Mouse (Mus musculus): ENCODE results near the gene Pnliprp1. TPM values are rescaled to one million over a fixed set of nuclear protein-coding genes. Genes with fewer than 3 reads are reported as not detected.
A peak's percentile ranks its signal among the peaks of the same experiment; 100 is the strongest.

The Pnliprp1 gene
- polyA plus RNA-seq, 1 experiment from 2014 or later = 8.1 TPM

- no peak for ATAC-seq
- Histone ChIP-seq H3K27me3 (replicated peaks; ENCODE audit: insufficient read depth, low read length) (no peaks in the 10 kb centered on the region), H3K36me3 (ENCODE audit: insufficient read depth, low read length) (no peaks in the 10 kb centered on the region), H3K9me3 (ENCODE audit: low read length) (no peaks in the 10 kb centered on the region), H3K4me2 (replicated peaks; ENCODE audit: low read depth, low read length) (no peak overlapping the region), H3K27ac (ENCODE audit: low read length) (no peak overlapping the region), H3K4me1 (ENCODE audit: insufficient read depth, low read depth, low read length) (no peaks in the 10 kb centered on the region), H3K9ac (replicated peaks; ENCODE audit: low read depth) (no peak overlapping the region), H3K4me3 (ENCODE audit: low read depth, low read length) (no peak overlapping the region)
- peak; percentile 28 for DNase-seq (ENCODE audit: low spot score)
- TF ChIP-seq EP300 (IDR thresholded peaks at IDR 0.05) (no peak), CTCF (IDR thresholded peaks at IDR 0.05) (no peak)
- 63% methylated on average over 4 of the region's 4 CpGs for WGBS
Measured at GRCm38 (mm10) chr19:58743736-58744135, 15.0 kb downstream of the Pnliprp1 start.

- no peak for ATAC-seq
- WGBS = 73% methylated on average over 9 of the region's 9 CpGs
Measured at GRCm38 (mm10) chr19:58747498-58748000, 18.9 kb downstream of the Pnliprp1 start.

GRCm38 (mm10) chr19:58750822-58751221 lies 22.1 kb downstream of the Pnliprp1 start:
- 68% methylated on average over 2 of the region's 2 CpGs for WGBS
- no peaks in the 10 kb centered on the region for H3K9me3 ChIP-seq (ENCODE audit: low read length)

More at GRCm38 (mm10) chr19:58747498-58748000, 18.9 kb downstream of the Pnliprp1 start:
- TF ChIP-seq EP300 (IDR thresholded peaks at IDR 0.05) = no peak
- H3K4me2 ChIP-seq (replicated peaks; ENCODE audit: low read depth, low read length) = no peak overlapping the region
- no peaks in the 10 kb centered on the region for H3K36me3 ChIP-seq (ENCODE audit: insufficient read depth, low read length)
- no peak overlapping the region for H3K27ac ChIP-seq (ENCODE audit: low read length)
- H3K27me3 ChIP-seq (replicated peaks; ENCODE audit: insufficient read depth, low read length) = no peaks in the 10 kb centered on the region
- H3K4me3 ChIP-seq (ENCODE audit: low read depth, low read length) = no peak overlapping the region
- H3K4me1 ChIP-seq (ENCODE audit: insufficient read depth, low read depth, low read length) = no peaks in the 10 kb centered on the region
- H3K9me3 ChIP-seq (ENCODE audit: low read length) = no peaks in the 10 kb centered on the region
- no peak overlapping the region for H3K9ac ChIP-seq (replicated peaks; ENCODE audit: low read depth)
- no peak for DNase-seq (ENCODE audit: low spot score)

GRCm38 (mm10) chr19:58751504-58751903 lies 22.8 kb downstream of the Pnliprp1 start:
- H3K4me1 ChIP-seq (ENCODE audit: insufficient read depth, low read depth, low read length) = no peaks in the 10 kb centered on the region
- no peaks in the 10 kb centered on the region for H3K9me3 ChIP-seq (ENCODE audit: low read length)
- no peak overlapping the region for H3K9ac ChIP-seq (replicated peaks; ENCODE audit: low read depth)
- no peaks in the 10 kb centered on the region for H3K36me3 ChIP-seq (ENCODE audit: insufficient read depth, low read length)
- TF ChIP-seq CTCF (IDR thresholded peaks at IDR 0.05) (no peak), EP300 (IDR thresholded peaks at IDR 0.05) (no peak)
- H3K27me3 ChIP-seq (replicated peaks; ENCODE audit: insufficient read depth, low read length) = no peaks in the 10 kb centered on the region
- no peak overlapping the region for H3K4me2 ChIP-seq (replicated peaks; ENCODE audit: low read depth, low read length)
- H3K27ac ChIP-seq (ENCODE audit: low read length) = no peak overlapping the region
- DNase-seq (ENCODE audit: low spot score) = no peak
- H3K4me3 ChIP-seq (ENCODE audit: low read depth, low read length) = no peak overlapping the region
- no peak for ATAC-seq
- 38% methylated on average over 2 of the region's 2 CpGs for WGBS

More at GRCm38 (mm10) chr19:58750822-58751221, 22.1 kb downstream of the Pnliprp1 start:
- DNase-seq (ENCODE audit: low spot score) = no peak
- Histone ChIP-seq H3K27me3 (replicated peaks; ENCODE audit: insufficient read depth, low read length) (no peaks in the 10 kb centered on the region), H3K36me3 (ENCODE audit: insufficient read depth, low read length) (no peaks in the 10 kb centered on the region), H3K9ac (replicated peaks; ENCODE audit: low read depth) (no peak overlapping the region), H3K4me2 (replicated peaks; ENCODE audit: low read depth, low read length) (no peak overlapping the region), H3K4me3 (ENCODE audit: low read depth, low read length) (no peak overlapping the region), H3K27ac (ENCODE audit: low read length) (no peak overlapping the region), H3K4me1 (ENCODE audit: insufficient read depth, low read depth, low read length) (no peaks in the 10 kb centered on the region)
- TF ChIP-seq EP300 (IDR thresholded peaks at IDR 0.05) (no peak), CTCF (IDR thresholded peaks at IDR 0.05) (no peak)
- ATAC-seq = no peak

- TF ChIP-seq CTCF (IDR thresholded peaks at IDR 0.05) (no peak), EP300 (IDR thresholded peaks at IDR 0.05) (no peak)
- no peaks in the 10 kb centered on the region for H3K27me3 ChIP-seq (replicated peaks; ENCODE audit: insufficient read depth, low read length)
- 58% methylated on average over 4 of the region's 4 CpGs for WGBS
- no peaks in the 10 kb centered on the region for H3K36me3 ChIP-seq (ENCODE audit: insufficient read depth, low read length)
- ATAC-seq = no peak
- H3K9me3 ChIP-seq (ENCODE audit: low read length) = no peaks in the 10 kb centered on the region
- H3K9ac ChIP-seq (replicated peaks; ENCODE audit: low read depth) = no peak overlapping the region
- H3K4me3 ChIP-seq (ENCODE audit: low read depth, low read length) = no peak overlapping the region
- H3K4me2 ChIP-seq (replicated peaks; ENCODE audit: low read depth, low read length) = no peak overlapping the region
- no peaks in the 10 kb centered on the region for H3K4me1 ChIP-seq (ENCODE audit: insufficient read depth, low read depth, low read length)
- no peak overlapping the region for H3K27ac ChIP-seq (ENCODE audit: low read length)
- no peak for DNase-seq (ENCODE audit: low spot score)
Measured at GRCm38 (mm10) chr19:58758871-58759270, 30.2 kb downstream of the Pnliprp1 start.

GRCm38 (mm10) chr19:58759423-58759822 lies 30.7 kb downstream of the Pnliprp1 start, which contains the start of gene Pnliprp2:
Gene Pnliprp2, plus strand, starts transcription at chr19:58759719.
- Histone ChIP-seq H3K4me1 (ENCODE audit: insufficient read depth, low read depth, low read length) (no peaks in the 10 kb centered on the region), H3K4me3 (ENCODE audit: low read depth, low read length) (no peak within 1 kb of the TSS), H3K4me2 (replicated peaks; ENCODE audit: low read depth, low read length) (no peak within 1 kb of the TSS), H3K27me3 (replicated peaks; ENCODE audit: insufficient read depth, low read length) (no peaks in the 10 kb centered on the region), H3K36me3 (ENCODE audit: insufficient read depth, low read length) (no peaks in the 10 kb centered on the region), H3K27ac (ENCODE audit: low read length) (no peak within 1 kb of the TSS), H3K9me3 (ENCODE audit: low read length) (no peaks in the 10 kb centered on the region), H3K9ac (replicated peaks; ENCODE audit: low read depth) (no peak within 1 kb of the TSS)
- 38% methylated on average over 9 of the region's 9 CpGs for WGBS
- ATAC-seq (peak; percentile 87), DNase-seq (ENCODE audit: low spot score) (peak; percentile 43)
- TF ChIP-seq EP300 (IDR thresholded peaks at IDR 0.05) (no peak), CTCF (IDR thresholded peaks at IDR 0.05) (no peak)

- H3K4me1 ChIP-seq (ENCODE audit: insufficient read depth, low read depth, low read length) = no peaks in the 10 kb centered on the region
Measured at GRCm38 (mm10) chr19:58762316-58762715, 33.6 kb downstream of the Pnliprp1 start.

More at GRCm38 (mm10) chr19:58762316-58762715, 33.6 kb downstream of the Pnliprp1 start:
- 38% methylated on average over 6 of the region's 6 CpGs for WGBS
- 0 out of 2 replicates have a peak, but pooled peaks have one; percentile 8 for ATAC-seq
- Histone ChIP-seq H3K36me3 (ENCODE audit: insufficient read depth, low read length) (no peaks in the 10 kb centered on the region), H3K27ac (ENCODE audit: low read length) (no peak overlapping the region), H3K4me2 (replicated peaks; ENCODE audit: low read depth, low read length) (no peak overlapping the region), H3K4me3 (ENCODE audit: low read depth, low read length) (no peak overlapping the region), H3K9ac (replicated peaks; ENCODE audit: low read depth) (no peak overlapping the region), H3K27me3 (replicated peaks; ENCODE audit: insufficient read depth, low read length) (no peaks in the 10 kb centered on the region), H3K9me3 (ENCODE audit: low read length) (no peaks in the 10 kb centered on the region)
- peak; percentile 29 for DNase-seq (ENCODE audit: low spot score)
- no peak for TF ChIP-seq EP300 (IDR thresholded peaks at IDR 0.05)

All from lung, postnatal 0 days (tissue).